Mouse (Mus musculus) embryonic facial prominence, embryonic 12.5 days (tissue): ENCODE data around the gene Cdkn1c. TPM values are rescaled to one million over a fixed set of nuclear protein-coding genes. Genes with fewer than 3 reads are reported as not detected.

Experiments used
- ATAC-seq: fragments of 200-750 bp; cut with Nextera tagmentation; 2 replicates; pipeline ENCODE4 v1.8.0; 2017; ENCODE audit not compliant: insufficient number of reproducible peaks, insufficient read depth, low FRiP score, low TSS enrichment
- H3K27ac ChIP-seq: fragments of 300-500 bp; sonication (generic); 2 replicates; pipeline ENCODE4 v1.5.1; 2016; ENCODE audit warnings: mild to moderate bottlenecking
- H3K27me3 ChIP-seq: fragments of 300-500 bp; sonication (generic); 2 replicates; pipeline ENCODE4 v1.6.1; 2016; ENCODE audit warnings: mild to moderate bottlenecking, moderate library complexity
- H3K36me3 ChIP-seq: fragments of 300-500 bp; sonication (generic); 2 replicates; pipeline ENCODE4 v1.6.1; 2016; ENCODE audit warnings: mild to moderate bottlenecking
- H3K4me1 ChIP-seq: fragments of 300-500 bp; sonication (generic); 2 replicates; pipeline ENCODE4 v1.6.1; 2016
- H3K4me2 ChIP-seq: fragments of 300-500 bp; sonication (generic); replicated peaks from 2 replicates; pipeline ENCODE4 v1.6.1; 2016; ENCODE audit warnings: mild to moderate bottlenecking, moderate library complexity
- H3K4me3 ChIP-seq: fragments of 300-500 bp; sonication (generic); 2 replicates; pipeline ENCODE4 v1.5.1; 2016; ENCODE audit warnings: mild to moderate bottlenecking
- H3K9ac ChIP-seq: fragments of 300-500 bp; sonication (generic); 2 replicates; pipeline ENCODE4 v1.6.1; 2016; ENCODE audit warnings: mild to moderate bottlenecking, moderate library complexity
- H3K9me3 ChIP-seq: fragments of 300-500 bp; sonication (generic); 2 replicates; pipeline ENCODE4 v1.6.1; 2016; ENCODE audit warnings: mild to moderate bottlenecking, moderate library complexity
- WGBS: fragments of 180-500 bp; shearing (Covaris S2); methylation state at CpG from one replicate; pipeline ENCODE4 v1.1.7; 2016; 5-methylcytosine and 5-hydroxymethylcytosine counted together
- polyA plus RNA-seq: library from polyadenylated mRNA; unstranded; fragments of >200 nt; fragmentation: Nextera tagmentation; extraction: Ambion mirVana; gene quantifications from 2 replicates; pipeline ENCODE4 v1.2.1, GENCODE M21; 2016

The Cdkn1c gene
- polyA plus RNA-seq, 1 experiment from 2014 or later: 1,667 TPM

GRCm38 (mm10) chr7:143495104-143495961, 34.5 kb upstream of the Cdkn1c start:
- 78% methylated on average over 8 of the region's 8 CpGs for WGBS
- no peak for ATAC-seq
- H3K36me3 ChIP-seq: no peaks in the 10 kb centered on the region
- no peaks in the 10 kb centered on the region for H3K4me1 ChIP-seq
- H3K4me2 ChIP-seq: no peak overlapping the region
- peaks cover 13% of the 10 kb centered on the region for H3K27me3 ChIP-seq
- H3K27ac ChIP-seq: no peak overlapping the region
- no peak overlapping the region for H3K9ac ChIP-seq
- H3K4me3 ChIP-seq: no peak overlapping the region
- no peaks in the 10 kb centered on the region for H3K9me3 ChIP-seq

GRCm38 (mm10) chr7:143493616-143494126, 32.8 kb upstream of the Cdkn1c start:
- Histone ChIP-seq H3K9ac (no peak overlapping the region), H3K9me3 (no peaks in the 10 kb centered on the region), H3K4me3 (no peak overlapping the region), H3K27me3 (peaks cover 3% of the 10 kb centered on the region; the same call in 1 of the 2 replicates), H3K4me2 (no peak overlapping the region), H3K4me1 (no peaks in the 10 kb centered on the region), H3K36me3 (no peaks in the 10 kb centered on the region), H3K27ac (no peak overlapping the region)
- 80% methylated on average over 6 of the region's 6 CpGs for WGBS
- no peak for ATAC-seq

GRCm38 (mm10) chr7:143489735-143490134, 28.9 kb upstream of the Cdkn1c start:
- H3K36me3 ChIP-seq: no peaks in the 10 kb centered on the region
- no peak overlapping the region for H3K4me2 ChIP-seq
- ATAC-seq: no peak
- no peak overlapping the region for H3K27ac ChIP-seq
- no peaks in the 10 kb centered on the region for H3K9me3 ChIP-seq
- no peaks in the 10 kb centered on the region for H3K4me1 ChIP-seq
- H3K4me3 ChIP-seq: no peak overlapping the region
- H3K9ac ChIP-seq: no peak overlapping the region
- H3K27me3 ChIP-seq: peaks cover 3% of the 10 kb centered on the region; the same call in 1 of the 2 replicates
- 74% methylated on average over 6 of the region's 6 CpGs for WGBS

GRCm38 (mm10) chr7:143482541-143482940, 21.7 kb upstream of the Cdkn1c start:
- H3K27me3 ChIP-seq: 0 out of 2 replicates have a peak, but pooled peaks cover 3% of the 10 kb centered on the region
- WGBS: 6% methylated on average over 6 of the region's 6 CpGs
- peaks cover 7% of the 10 kb centered on the region; the same call in 1 of the 2 replicates for H3K4me1 ChIP-seq
- H3K27ac ChIP-seq: no peak overlapping the region
- H3K4me3 ChIP-seq: no peak overlapping the region
- no peaks in the 10 kb centered on the region for H3K36me3 ChIP-seq
- H3K9me3 ChIP-seq: no peaks in the 10 kb centered on the region
- no peak overlapping the region for H3K4me2 ChIP-seq
- H3K9ac ChIP-seq: no peak overlapping the region
- no peak for ATAC-seq

- Histone ChIP-seq H3K36me3 (no peaks in the 10 kb centered on the region), H3K9me3 (no peaks in the 10 kb centered on the region), H3K27me3 (0 out of 2 replicates have a peak, but pooled peaks cover 3% of the 10 kb centered on the region), H3K4me1 (peaks cover 7% of the 10 kb centered on the region; the same call in 1 of the 2 replicates), H3K4me3 (no peak overlapping the region), H3K27ac (no peak overlapping the region), H3K4me2 (no peak overlapping the region), H3K9ac (no peak overlapping the region)
- 56% methylated on average over 5 of the region's 5 CpGs for WGBS
- no peak for ATAC-seq
These were observed 21.0 kb upstream of the Cdkn1c start for GRCm38 (mm10) chr7:143481806-143482387.

GRCm38 (mm10) chr7:143480498-143480897, 19.6 kb upstream of the Cdkn1c start:
- Histone ChIP-seq H3K27ac (no peak overlapping the region), H3K27me3 (0 out of 2 replicates have a peak, but pooled peaks cover 3% of the 10 kb centered on the region), H3K4me3 (no peak overlapping the region), H3K36me3 (no peaks in the 10 kb centered on the region), H3K9me3 (no peaks in the 10 kb centered on the region), H3K9ac (no peak overlapping the region), H3K4me1 (peaks cover 7% of the 10 kb centered on the region; the same call in 1 of the 2 replicates), H3K4me2 (no peak overlapping the region)
- 36% methylated on average over 13 of the region's 13 CpGs for WGBS
- ATAC-seq: no peak

- WGBS: 86% methylated on average over 5 of the region's 5 CpGs
These were observed 16.9 kb upstream of the Cdkn1c start for GRCm38 (mm10) chr7:143477800-143478199.

GRCm38 (mm10) chr7:143476702-143477335, 16.0 kb upstream of the Cdkn1c start:
- Histone ChIP-seq H3K27me3 (0 out of 2 replicates have a peak, but pooled peaks cover 6% of the 10 kb centered on the region), H3K4me3 (no peak overlapping the region), H3K4me1 (no peaks in the 10 kb centered on the region), H3K4me2 (no peak overlapping the region), H3K9me3 (no peaks in the 10 kb centered on the region), H3K9ac (no peak overlapping the region), H3K27ac (no peak overlapping the region), H3K36me3 (no peaks in the 10 kb centered on the region)
- no peak for ATAC-seq
- 84% methylated on average over 3 of the region's 3 CpGs for WGBS

More at GRCm38 (mm10) chr7:143477800-143478199, 16.9 kb upstream of the Cdkn1c start:
- H3K4me1 ChIP-seq: peaks cover 6% of the 10 kb centered on the region; the same call in 1 of the 2 replicates
- H3K27me3 ChIP-seq: 0 out of 2 replicates have a peak, but pooled peaks cover 6% of the 10 kb centered on the region
- no peak overlapping the region for H3K9ac ChIP-seq
- H3K36me3 ChIP-seq: no peaks in the 10 kb centered on the region
- H3K4me2 ChIP-seq: no peak overlapping the region
- no peak overlapping the region for H3K27ac ChIP-seq
- no peak overlapping the region for H3K4me3 ChIP-seq
- no peak for ATAC-seq
- no peaks in the 10 kb centered on the region for H3K9me3 ChIP-seq

GRCm38 (mm10) chr7:143475876-143476275, 15.0 kb upstream of the Cdkn1c start:
- no peaks in the 10 kb centered on the region for H3K9me3 ChIP-seq
- no peak overlapping the region for H3K27ac ChIP-seq
- H3K36me3 ChIP-seq: no peaks in the 10 kb centered on the region
- no peaks in the 10 kb centered on the region for H3K4me1 ChIP-seq
- ATAC-seq: no peak
- H3K4me2 ChIP-seq: no peak overlapping the region
- no peak overlapping the region for H3K4me3 ChIP-seq
- 76% methylated on average over 11 of the region's 11 CpGs for WGBS
- H3K27me3 ChIP-seq: 0 out of 2 replicates have a peak, but pooled peaks cover 3% of the 10 kb centered on the region
- H3K9ac ChIP-seq: no peak overlapping the region

GRCm38 (mm10) chr7:143474811-143475210, 14.0 kb upstream of the Cdkn1c start:
- WGBS: 30% methylated on average over 10 of the region's 10 CpGs
- Histone ChIP-seq H3K4me3 (no peak overlapping the region), H3K27ac (no peak overlapping the region), H3K36me3 (no peaks in the 10 kb centered on the region), H3K9ac (no peak overlapping the region), H3K4me1 (no peaks in the 10 kb centered on the region), H3K9me3 (no peaks in the 10 kb centered on the region), H3K27me3 (0 out of 2 replicates have a peak, but pooled peaks cover 3% of the 10 kb centered on the region), H3K4me2 (no peak overlapping the region)
- ATAC-seq: no peak

- peak within 1 kb of the TSS; percentile 23; the same call in 1 of the 2 replicates for H3K4me2 ChIP-seq
- 36% methylated on average over 4 of the region's 4 CpGs for WGBS
- ATAC-seq: no peak
These were observed 12.7 kb upstream of the Cdkn1c start, which contains the start of gene Slc22a18 for GRCm38 (mm10) chr7:143473347-143474101. Gene Slc22a18 (plus strand): TSS chr7:143473736.

More at GRCm38 (mm10) chr7:143473347-143474101, 12.7 kb upstream of the Cdkn1c start, which contains the start of gene Slc22a18:
- Histone ChIP-seq H3K27ac (no peak within 1 kb of the TSS), H3K9me3 (no peaks in the 10 kb centered on the region), H3K36me3 (no peaks in the 10 kb centered on the region), H3K9ac (no peak within 1 kb of the TSS), H3K27me3 (0 out of 2 replicates have a peak, but pooled peaks cover 3% of the 10 kb centered on the region), H3K4me3 (no peak within 1 kb of the TSS), H3K4me1 (no peaks in the 10 kb centered on the region)
